35 mouse cellular contexts compared by ENCODE assay signal in genomic region chr16:26569387-26569978, GRCm38 (mm10). TPM values are rescaled to one million over a fixed set of nuclear protein-coding genes. Genes with fewer than 3 reads are reported as not detected.
"Had no signal": no experiment of that assay in that cellular context is flagged by ENCODE, and none has a peak within 500 bp of the region (broad histone marks: within the 10 kb centered on the region; RNA-seq: fewer than 3 reads in every experiment).

No protein-coding gene starts in this region.

- H3K4me2 ChIP-seq: embryonic facial prominence, embryonic 12.5 days; embryonic facial prominence, embryonic 13.5 days; embryonic facial prominence, embryonic 15.5 days; forebrain, embryonic 12.5 days; forebrain, embryonic 13.5 days; forebrain, embryonic 15.5 days had no signal

- H3K4me3 ChIP-seq: embryonic facial prominence, embryonic 10.5 days; embryonic facial prominence, embryonic 12.5 days; embryonic facial prominence, embryonic 13.5 days; embryonic facial prominence, embryonic 15.5 days; erythroblast, embryonic 14.5 days; forebrain, embryonic 10.5 days; forebrain, embryonic 12.5 days; forebrain, embryonic 13.5 days; forebrain, embryonic 15.5 days; gastrocnemius, adult 2 months had no signal

- H3K27ac ChIP-seq: embryonic facial prominence, embryonic 10.5 days; embryonic facial prominence, embryonic 12.5 days; embryonic facial prominence, embryonic 13.5 days; embryonic facial prominence, embryonic 15.5 days; forebrain, embryonic 10.5 days; forebrain, embryonic 12.5 days; forebrain, embryonic 13.5 days; forebrain, embryonic 15.5 days; gastrocnemius, adult 2 months had no signal

- H3K9me3 ChIP-seq: embryonic facial prominence, embryonic 10.5 days; embryonic facial prominence, embryonic 12.5 days; embryonic facial prominence, embryonic 13.5 days; embryonic facial prominence, embryonic 15.5 days; forebrain, embryonic 10.5 days; forebrain, embryonic 12.5 days; forebrain, embryonic 13.5 days; forebrain, embryonic 15.5 days had no signal

- H3K4me1 ChIP-seq: embryonic facial prominence, embryonic 10.5 days; embryonic facial prominence, embryonic 12.5 days; embryonic facial prominence, embryonic 13.5 days; embryonic facial prominence, embryonic 15.5 days; forebrain, embryonic 10.5 days; forebrain, embryonic 12.5 days; forebrain, embryonic 13.5 days; forebrain, embryonic 15.5 days had no signal

- H3K36me3 ChIP-seq: embryonic facial prominence, embryonic 10.5 days; embryonic facial prominence, embryonic 12.5 days; embryonic facial prominence, embryonic 13.5 days; embryonic facial prominence, embryonic 15.5 days; forebrain, embryonic 10.5 days; forebrain, embryonic 12.5 days; forebrain, embryonic 15.5 days had no signal

- DNase-seq: cerebellum, adult 18-20 months; cerebellum, adult 2 months; cerebellum, adult 8-10 months; cerebellum, adult 9-10 months; cerebellum, adult 9-11 months; cerebellum, postnatal 10 days; cerebellum, postnatal 14 days; cerebellum, postnatal 25 days; cerebellum, postnatal 36 days; embryo, embryonic 11 days; forebrain, postnatal 0 days; gastrocnemius, adult 2 months; gastrocnemius, postnatal 10 days; gastrocnemius, postnatal 14 days; gastrocnemius, postnatal 25 days; gastrocnemius, postnatal 36 days; heart, adult 11 months; heart, adult 18-20 months had no signal

- H3K9ac ChIP-seq: embryonic facial prominence, embryonic 12.5 days; embryonic facial prominence, embryonic 13.5 days; embryonic facial prominence, embryonic 15.5 days; forebrain, embryonic 12.5 days; forebrain, embryonic 13.5 days; forebrain, embryonic 15.5 days; forebrain, postnatal 0 days had no signal

- H3K27me3 ChIP-seq: embryonic facial prominence, embryonic 12.5 days; embryonic facial prominence, embryonic 13.5 days; embryonic facial prominence, embryonic 15.5 days; forebrain, embryonic 12.5 days; forebrain, embryonic 13.5 days; forebrain, embryonic 15.5 days had no signal

- ATAC-seq: forebrain, embryonic 13.5 days; forebrain, embryonic 14.5 days; forebrain, embryonic 15.5 days; forebrain, embryonic 16.5 days; forebrain, postnatal 0 days had no signal

RNA-seq across cellular contexts. Expression of gene Tmem207, which starts 42.9 kb away (rescaled TPM):
- polyA plus RNA-seq: cerebellum, adult 2 months; cortical plate, adult 2 months; embryonic facial prominence, embryonic 10.5 days; embryonic facial prominence, embryonic 11.5 days; embryonic facial prominence, embryonic 12.5 days; embryonic facial prominence, embryonic 13.5 days; embryonic facial prominence, embryonic 14.5 days; embryonic facial prominence, embryonic 15.5 days; erythroblast, embryonic 14.5 days; forebrain, embryonic 10.5 days; forebrain, embryonic 11.5 days; forebrain, embryonic 13.5 days; forebrain, embryonic 14.5 days; forebrain, embryonic 15.5 days; forebrain, embryonic 16.5 days; forebrain, postnatal 0 days; frontal cortex, adult 2 months; gonadal fat pad, adult 2 months had no signal
